Mouse (Mus musculus): Measurements from ENCODE around the gene Lfng.

DNA sequence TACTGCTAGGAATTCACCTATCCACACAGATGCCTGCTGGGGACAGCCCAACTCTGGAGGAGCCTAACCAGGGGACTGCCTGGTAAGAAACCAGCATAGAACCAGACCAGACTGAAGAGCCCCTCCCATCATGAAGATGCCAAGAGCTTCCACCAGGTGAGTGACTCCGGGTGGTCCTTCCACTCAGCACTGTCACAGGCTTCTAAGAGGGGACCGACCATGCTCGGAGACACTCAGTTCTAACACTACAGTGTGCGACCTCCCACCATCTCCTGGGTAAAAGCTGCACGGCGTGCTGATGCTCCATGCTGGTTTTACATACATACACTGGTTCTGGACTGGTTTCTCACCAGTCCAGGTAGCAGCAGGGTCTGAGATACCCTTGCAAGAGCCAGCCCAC is 39.1 kb downstream of the Lfng start:
- TF ChIP-seq GATA1 (IDR thresholded peaks at IDR 0.05; ENCODE audit: low read length) (no peak), TAL1 (IDR thresholded peaks at IDR 0.05; ENCODE audit: low read length) (no peak)

Measured in erythroblast, embryonic 14.5 days (primary cell).